Mouse (Mus musculus) liver, adult (tissue): ENCODE measurements around the gene Mpzl1.

Experiments used
- GATA4 ChIP-seq: IDR thresholded peaks from 2 replicates; pipeline ENCODE4 v1.6.1; 2014; ENCODE audit warnings: mild to moderate bottlenecking, low read length; ENCODE audit not compliant: insufficient replicate concordance

The Mpzl1 gene

DNA sequence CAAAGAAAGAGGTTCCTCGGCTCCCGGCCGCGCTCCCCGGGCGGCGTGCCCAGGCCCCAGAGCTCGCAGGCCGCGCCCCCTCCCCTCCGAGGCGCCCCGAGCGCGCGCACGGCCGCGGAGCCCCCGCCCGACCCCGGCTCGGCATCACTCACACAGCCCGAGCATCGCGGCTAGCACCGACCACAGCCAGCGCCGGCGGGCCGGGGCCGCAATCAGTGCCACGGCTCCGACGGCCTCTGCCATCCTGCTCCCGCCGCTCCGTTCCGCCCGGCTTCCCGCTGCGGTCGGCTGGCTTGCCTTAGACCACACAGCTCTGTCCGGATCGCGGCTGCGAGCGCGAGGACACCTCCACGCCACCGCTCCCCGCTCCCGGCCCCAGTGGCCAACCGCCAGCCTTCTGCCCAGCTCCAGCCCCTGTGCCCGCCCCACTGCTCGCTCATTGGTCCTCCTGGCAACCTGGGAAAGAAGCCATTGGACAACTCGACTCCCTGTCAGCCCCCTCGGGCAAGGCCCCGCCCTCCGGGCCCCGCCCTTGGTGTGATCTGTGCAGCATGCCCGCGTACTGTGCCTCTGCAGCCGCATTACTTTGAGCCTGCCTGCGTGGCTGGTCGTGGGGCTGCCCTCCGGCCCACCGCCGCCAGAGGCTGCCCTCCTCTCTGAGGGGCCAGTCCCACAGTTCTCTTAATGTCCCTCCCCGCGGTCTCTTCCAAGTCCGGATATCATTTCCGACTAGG lies at the start of gene Mpzl1:
Gene Mpzl1, minus strand, starts transcription at position 388 of the 734 bp plus-strand sequence.
- peak; percentile 4; the same call in 1 of the 2 replicates for TF ChIP-seq GATA4

DNA sequence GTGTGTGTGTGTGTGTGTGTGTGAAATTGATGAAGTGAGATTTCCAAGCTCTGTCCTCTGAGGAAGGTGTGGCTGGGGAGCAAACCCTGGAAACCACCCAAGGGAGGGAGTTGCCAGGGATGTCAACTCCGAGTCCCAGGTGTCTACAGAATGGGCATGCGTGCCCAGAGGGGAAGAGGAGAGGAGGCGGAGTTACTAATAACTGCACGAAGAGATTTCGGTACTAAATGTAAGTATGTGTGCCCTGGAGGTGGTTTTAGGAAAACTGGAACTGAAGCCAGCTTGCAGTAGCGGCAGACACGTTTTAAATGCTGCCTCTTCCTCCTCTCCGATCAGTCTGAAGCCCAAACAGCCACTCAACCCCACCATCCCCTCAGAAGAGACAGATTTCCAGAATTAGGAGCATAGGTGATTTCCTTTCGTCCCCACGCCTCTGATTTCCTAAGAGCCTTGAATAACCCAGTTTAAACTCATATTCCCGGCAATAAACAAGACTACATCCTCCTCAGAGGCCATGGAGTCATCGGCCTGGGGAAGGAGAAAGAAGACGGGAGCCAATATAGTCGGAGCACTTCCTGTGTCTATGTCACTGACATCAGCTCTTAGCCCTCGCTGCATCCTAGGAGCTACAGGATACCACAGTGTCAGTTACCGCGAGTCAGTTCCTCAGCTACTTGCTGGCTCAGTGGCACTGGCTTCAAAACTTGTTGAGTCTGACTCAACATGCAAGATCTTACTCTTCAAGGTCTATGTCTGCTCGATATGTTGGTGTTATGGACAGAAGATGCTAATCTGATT lies 47.9 kb upstream of the Mpzl1 start:
- TF ChIP-seq GATA4 = no peak

DNA sequence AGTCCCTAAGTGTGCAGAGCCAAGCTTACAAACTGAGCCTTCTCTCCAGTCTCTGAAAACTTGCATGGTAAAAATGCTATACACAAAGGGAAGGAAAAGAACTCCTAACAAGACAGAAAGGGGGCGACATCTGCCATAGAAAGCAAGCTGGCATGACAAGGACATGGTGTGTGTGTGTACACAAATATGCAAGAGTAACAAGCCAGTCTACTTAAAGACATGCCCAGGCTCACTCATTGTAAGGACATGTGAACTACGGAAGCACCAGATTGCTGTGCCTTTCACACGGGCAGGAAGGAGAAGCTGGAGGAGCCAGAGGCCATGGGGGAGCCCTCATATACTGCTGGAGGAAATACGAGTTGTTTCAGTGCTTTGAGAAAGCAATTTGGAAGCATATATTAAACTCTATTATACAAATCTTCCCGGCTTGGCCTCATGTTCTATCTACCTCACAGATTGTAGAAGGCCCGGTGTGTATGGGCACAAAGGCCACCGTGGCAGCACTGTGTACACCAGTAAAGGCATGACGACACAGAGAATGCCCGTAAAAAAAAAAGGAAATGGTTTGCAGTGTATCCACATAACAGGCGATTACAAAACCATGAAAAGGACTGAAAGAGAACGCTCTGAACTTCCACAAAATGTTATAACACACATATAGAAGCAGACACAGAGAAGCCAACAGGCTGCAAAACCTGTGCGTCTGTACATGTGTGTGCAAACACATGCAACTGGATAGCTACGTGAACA lies 46.9 kb upstream of the Mpzl1 start:
- no peak for TF ChIP-seq GATA4

DNA sequence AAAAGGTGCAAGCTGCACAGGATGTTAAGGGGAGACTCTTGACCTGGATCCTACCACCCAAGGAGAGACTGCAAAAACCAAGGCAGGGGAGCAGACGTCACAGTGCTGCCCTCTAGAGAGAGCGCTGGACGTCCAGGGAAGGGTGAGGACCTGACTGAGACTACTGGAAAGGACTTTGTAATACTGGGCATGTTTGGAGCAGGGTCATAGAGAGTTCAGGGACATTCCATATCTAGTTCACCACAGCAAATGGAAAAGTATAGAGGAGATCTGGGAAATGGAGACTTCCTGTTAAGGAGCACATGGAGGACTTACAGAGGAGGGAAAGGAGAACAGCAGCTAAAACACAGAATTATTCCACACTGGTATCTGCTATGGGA lies 45.3 kb upstream of the Mpzl1 start:
- TF ChIP-seq GATA4 = peak; percentile 63; the same call in 1 of the 2 replicates

DNA sequence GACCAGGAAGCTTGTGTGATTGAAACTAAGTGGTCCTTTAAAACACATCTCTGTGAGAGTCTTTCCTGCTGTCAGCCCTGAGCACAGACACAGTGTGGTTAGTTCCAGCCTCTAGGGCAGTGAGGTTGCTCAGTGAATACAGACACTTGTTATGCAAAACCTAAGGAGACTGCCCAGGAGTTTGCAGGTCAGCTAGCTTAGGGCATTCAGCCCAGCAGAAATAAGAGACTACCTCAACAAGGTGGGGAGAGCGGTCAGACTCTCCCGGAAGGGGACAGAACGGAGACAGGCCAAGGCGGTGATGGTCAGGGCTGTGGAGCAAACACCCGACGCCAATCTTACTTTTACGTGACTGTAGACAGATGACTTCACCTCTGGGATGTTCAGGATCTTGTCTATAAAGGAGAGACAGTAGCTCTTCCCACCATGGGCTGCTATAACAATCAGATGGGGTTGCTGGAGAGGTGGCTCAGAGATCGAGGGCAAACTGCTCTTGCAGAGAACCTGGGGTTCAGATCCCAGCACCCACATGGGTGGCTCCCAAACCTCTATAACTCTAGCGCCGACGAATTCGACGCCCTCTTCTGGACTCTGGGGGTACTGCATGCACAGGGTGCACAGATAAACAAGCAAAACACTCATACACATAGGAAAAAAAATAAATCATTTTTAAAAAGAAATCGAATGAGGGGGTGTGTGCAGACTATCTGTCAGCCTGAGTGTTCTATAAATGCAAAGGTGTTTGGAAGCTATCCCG lies 44.7 kb upstream of the Mpzl1 start:
- no peak for TF ChIP-seq GATA4

DNA sequence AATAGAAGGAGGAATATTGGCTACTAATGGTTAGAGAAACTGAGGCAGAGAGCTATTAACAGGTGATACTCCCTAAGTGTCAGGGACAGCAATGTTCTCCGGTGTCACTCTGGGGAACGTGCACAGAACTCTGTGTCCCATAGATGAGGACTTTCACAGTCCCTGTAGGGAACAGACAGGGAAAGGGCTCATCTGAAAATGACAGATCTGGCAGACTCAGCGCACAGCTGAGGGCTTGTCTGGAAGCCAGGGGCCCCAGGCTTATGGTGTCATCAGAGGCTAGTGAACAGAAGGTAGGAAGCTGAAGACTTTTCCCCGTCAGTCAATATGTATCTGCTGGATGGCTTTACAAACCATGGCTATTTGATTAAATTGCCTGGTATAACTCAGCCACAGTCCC lies 43.2 kb upstream of the Mpzl1 start:
- TF ChIP-seq GATA4 = no peak

DNA sequence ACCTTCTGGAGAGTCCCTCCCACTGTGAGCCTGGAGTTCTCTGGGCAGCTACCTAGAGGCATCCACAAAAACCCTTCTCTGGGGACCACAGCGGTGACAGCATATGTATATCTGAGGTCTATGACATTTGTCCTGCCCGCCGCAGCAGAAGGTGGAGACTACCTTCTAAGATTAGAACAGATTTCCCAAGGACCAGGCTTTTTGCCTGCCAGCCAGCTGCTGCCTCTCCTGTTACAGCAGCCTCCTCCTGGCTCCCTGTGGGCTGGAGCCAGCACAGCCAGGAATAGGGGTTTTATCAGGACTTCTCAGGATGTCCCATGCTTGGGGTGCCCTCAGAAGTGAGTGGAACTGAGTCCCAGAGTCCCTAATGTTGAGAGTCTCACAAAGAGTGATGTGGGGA lies 42.7 kb upstream of the Mpzl1 start:
- TF ChIP-seq GATA4 = no peak

DNA sequence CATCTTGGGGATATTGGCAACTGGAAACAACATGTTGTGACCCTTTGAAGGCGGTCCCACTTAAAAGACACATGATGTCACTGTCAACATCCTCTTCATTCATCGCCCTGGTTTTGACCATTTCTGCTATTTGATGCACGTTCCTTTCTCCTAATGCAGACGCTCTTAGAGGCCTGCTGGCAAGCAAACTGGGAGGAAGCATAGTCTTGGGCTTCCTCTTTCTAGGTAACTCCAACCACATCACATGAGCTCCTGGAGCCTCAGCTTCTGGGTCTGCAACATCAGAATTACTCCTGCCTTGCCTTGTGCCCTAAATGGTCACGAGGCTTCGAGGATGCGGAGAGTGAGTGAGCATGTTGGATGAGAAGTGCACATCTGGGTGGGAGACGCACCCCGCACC lies 40.8 kb upstream of the Mpzl1 start:
- TF ChIP-seq GATA4 = no peak

DNA sequence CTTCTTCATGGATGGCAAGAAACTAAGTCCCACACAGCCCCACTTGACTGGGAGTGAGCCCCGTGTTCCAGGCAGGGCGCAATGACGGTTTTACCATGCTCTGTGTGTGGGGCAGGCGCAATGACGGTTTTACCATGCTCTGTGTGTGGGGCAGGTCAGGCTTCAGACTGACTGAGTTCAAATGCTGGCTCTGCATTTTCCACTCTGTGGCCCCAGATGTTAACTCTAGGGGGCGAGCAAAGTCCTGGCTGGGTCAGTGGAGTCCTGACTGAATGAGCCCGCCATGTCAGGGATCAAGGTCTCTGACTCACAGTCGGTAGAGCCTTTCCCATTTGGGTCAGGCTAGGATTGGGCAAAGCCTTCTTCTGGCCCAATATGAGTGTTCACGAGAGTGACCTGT lies 38.0 kb upstream of the Mpzl1 start:
- no peak for TF ChIP-seq GATA4

DNA sequence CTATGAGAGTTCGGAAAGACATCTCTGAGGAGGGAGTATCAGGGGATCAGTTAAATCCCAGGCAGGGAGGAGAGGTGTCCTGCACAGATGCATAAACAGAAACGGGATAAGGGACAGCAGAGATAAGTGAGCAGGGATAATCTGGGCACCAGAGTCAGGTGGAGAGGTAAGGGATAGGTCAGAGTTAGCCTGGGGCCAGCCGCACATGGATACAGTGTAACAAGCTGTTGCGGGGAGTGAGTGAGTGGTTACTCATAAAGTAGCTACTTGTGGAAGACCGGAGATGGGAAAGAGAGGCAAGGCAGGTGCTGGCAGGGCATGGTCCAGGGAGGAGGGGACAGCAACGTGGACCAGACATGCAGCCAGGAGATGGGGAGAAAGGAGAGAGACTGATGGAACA lies 35.7 kb upstream of the Mpzl1 start:
- no peak for TF ChIP-seq GATA4

DNA sequence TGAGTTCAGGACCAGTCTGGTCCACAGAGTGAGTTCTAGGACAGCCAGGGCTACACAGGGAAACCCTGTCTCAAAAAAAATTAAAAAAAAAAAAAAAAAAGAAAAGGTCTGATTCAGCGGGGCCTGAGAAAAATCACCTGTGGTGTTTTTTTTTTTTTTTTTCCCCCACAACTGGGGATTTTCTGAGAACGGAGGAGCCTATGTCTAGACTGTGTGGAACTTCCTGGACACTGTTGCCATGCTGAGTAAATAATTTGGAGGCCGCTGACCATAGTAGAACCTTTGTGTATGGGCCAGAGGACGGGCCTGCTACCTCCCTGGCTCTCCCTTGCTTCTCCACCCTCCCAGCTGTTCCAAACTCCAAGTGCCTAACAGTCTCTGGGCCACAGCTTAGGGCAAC lies 34.6 kb upstream of the Mpzl1 start:
- TF ChIP-seq GATA4 = no peak

DNA sequence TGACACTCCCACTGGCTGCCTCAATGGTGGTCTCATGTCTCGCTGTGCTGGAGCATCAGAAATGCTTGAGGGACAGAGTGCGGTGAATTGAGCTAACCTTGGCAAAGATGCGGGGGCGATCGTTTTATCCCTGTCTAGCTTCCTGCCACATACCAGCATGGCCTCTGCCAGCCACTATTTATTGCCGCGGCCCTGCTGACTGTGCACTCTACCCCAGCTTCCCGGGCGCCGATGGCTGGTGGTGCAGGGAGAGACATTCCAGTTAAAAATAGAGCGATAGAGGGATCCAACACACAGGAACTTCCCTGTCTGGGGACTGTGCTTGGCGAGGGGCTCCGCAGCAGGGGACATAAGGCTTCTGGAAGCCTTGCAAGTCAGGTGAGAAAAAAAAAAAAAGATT lies 33.0 kb upstream of the Mpzl1 start:
- TF ChIP-seq GATA4 = no peak

DNA sequence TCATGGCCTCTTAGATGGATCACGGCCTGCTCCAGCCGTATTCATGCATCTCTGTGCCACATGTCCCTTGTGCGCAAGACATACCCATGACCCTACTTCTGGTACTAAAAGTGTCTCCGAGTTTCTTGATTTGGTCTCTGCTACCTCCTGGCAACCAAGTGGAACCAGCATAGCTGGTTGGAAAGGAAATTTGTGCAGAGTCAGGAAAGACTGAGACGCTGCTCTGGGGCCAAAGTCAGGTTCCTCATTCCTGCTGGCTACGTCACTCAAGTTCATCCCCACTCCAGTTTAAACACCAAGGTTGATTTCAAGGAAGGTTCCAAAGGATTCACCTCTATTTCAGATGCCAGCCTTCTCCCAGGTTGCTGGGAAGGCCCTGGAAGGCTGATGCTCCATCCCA lies 32.6 kb upstream of the Mpzl1 start:
- TF ChIP-seq GATA4 = no peak

DNA sequence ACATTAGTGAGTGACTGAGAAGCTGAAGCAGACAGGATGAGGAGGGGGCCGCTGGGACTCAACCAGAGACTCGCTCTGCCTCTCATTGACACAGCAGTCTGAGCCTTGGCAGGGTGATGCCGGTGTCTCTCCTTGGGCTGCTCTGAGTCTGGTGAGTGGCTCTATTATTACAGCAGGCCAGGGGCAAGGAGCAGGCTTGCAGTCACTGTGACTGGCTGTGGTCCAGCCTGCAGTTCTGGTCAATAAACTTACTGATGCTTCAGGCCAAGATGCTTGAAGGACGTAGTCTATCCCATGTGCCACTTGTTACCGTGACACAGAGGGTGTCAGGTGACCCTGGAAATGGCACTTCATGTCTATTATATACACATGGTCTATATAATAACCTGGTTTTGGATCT lies 31.4 kb upstream of the Mpzl1 start:
- no peak for TF ChIP-seq GATA4

DNA sequence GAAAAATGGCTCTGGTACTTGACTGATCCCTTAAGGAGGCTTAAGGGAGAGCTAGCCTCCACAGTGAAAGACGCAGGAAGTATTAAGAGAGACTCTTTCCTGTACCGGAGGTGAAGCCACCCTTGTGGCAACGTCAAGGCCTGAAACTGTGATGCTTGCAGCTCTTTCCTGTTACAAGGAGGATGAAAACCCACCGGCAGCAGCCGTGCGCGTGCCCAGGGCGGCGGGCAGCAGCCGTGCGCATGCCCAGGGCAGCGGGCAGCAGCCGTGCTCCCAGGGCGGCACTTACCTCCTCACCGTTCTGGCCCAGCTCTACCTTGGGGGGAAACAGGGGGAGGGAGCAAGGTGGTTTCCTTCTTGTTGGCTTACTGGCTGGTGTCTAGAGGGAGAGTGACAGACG lies 28.9 kb upstream of the Mpzl1 start:
- no peak for TF ChIP-seq GATA4
